8 mouse cellular contexts compared by ENCODE assay signal in the genomic region with DNA sequence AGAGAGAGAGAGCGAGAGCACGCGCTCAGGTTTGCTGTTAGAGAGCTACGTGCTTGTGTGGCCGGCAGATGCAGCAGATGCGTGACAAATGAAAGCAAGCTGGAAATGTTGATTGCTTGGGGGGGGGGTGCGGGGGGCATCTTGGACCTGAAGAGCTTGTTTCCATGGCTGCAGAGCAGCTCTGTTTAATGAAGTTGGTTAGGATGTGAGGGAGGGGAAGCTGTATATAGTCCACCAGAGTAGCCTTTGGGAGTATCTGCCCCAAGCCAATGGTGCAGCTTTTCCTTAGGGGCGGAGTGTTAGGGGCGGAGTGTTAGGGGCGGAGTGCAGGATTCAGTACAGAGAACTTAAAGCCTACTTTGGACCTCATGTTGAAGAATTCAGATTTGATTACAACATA. TPM values are rescaled to one million over a fixed set of nuclear protein-coding genes. Genes with fewer than 3 reads are reported as not detected.
DNase-seq lines count a peak whose midpoint lies in the region; ATAC-seq lines count a peak whose summit lies in the region.

No protein-coding gene starts in this region.

- no peak overlapping the region for H3K4me3 ChIP-seq in kidney, embryonic 15.5 days (replicated peaks)
- peak overlapping the region; percentile 14; the same call in 1 of the 2 replicates for H3K4me3 ChIP-seq in embryonic facial prominence, embryonic 14.5 days (ENCODE audit: low read depth, low read length)
- peak overlapping the region; percentile 7; the same call in 1 of the 2 replicates for H3K4me3 ChIP-seq in limb, embryonic 13.5 days
- H3K4me3 ChIP-seq in neural tube, embryonic 13.5 days: no peak overlapping the region

- H3K27ac ChIP-seq in kidney, embryonic 15.5 days: no peak overlapping the region
- peak overlapping the region; percentile 79 for H3K27ac ChIP-seq in embryonic facial prominence, embryonic 14.5 days (replicated peaks; ENCODE audit: low read depth, low read length)
- H3K27ac ChIP-seq in limb, embryonic 13.5 days: no peak overlapping the region
- no peak overlapping the region for H3K27ac ChIP-seq in neural tube, embryonic 13.5 days (replicated peaks)

- WGBS in kidney, embryonic 15.5 days: 28% methylated on average over 10 of the region's 10 CpGs
- 9% methylated on average over 10 of the region's 10 CpGs for WGBS in embryonic facial prominence, embryonic 14.5 days
- WGBS in limb, embryonic 13.5 days: 17% methylated on average over 10 of the region's 10 CpGs
- 23% methylated on average over 10 of the region's 10 CpGs for WGBS in neural tube, embryonic 13.5 days

- peak overlapping the region; percentile 50 for H3K4me2 ChIP-seq in kidney, embryonic 15.5 days
- H3K4me2 ChIP-seq in embryonic facial prominence, embryonic 14.5 days (ENCODE audit: low read depth, low read length): peak overlapping the region; percentile 44
- H3K4me2 ChIP-seq in limb, embryonic 13.5 days (replicated peaks): peak overlapping the region; percentile 52
- peak overlapping the region; percentile 40 for H3K4me2 ChIP-seq in neural tube, embryonic 13.5 days

- H3K4me1 ChIP-seq in kidney, embryonic 15.5 days: peaks cover 32% of the 10 kb centered on the region
- H3K4me1 ChIP-seq in embryonic facial prominence, embryonic 14.5 days (ENCODE audit: control insufficient read depth, insufficient read depth, low read length): peaks cover 25% of the 10 kb centered on the region
- H3K4me1 ChIP-seq in limb, embryonic 13.5 days: peaks cover 21% of the 10 kb centered on the region
- H3K4me1 ChIP-seq in neural tube, embryonic 13.5 days (replicated peaks): peaks cover 31% of the 10 kb centered on the region

- H3K9me3 ChIP-seq in kidney, embryonic 15.5 days (replicated peaks): no peaks in the 10 kb centered on the region
- H3K9me3 ChIP-seq in embryonic facial prominence, embryonic 14.5 days (ENCODE audit: control insufficient read depth, low read length): no peaks in the 10 kb centered on the region
- no peaks in the 10 kb centered on the region for H3K9me3 ChIP-seq in limb, embryonic 13.5 days
- no peaks in the 10 kb centered on the region for H3K9me3 ChIP-seq in neural tube, embryonic 13.5 days

- DNase-seq in kidney, adult 9 months: no peak
- DNase-seq in embryonic facial prominence, embryonic 14.5 days (ENCODE audit: low spot score): peak; percentile 80
- DNase-seq in left cerebral cortex, postnatal 25 days (ENCODE audit: low spot score in 2 of 2): no peak
- no peak for DNase-seq in spleen, adult 18-20 months
- no peak for DNase-seq in thymus, postnatal 10 days (ENCODE audit: low spot score in 2 of 2)

- no peaks in the 10 kb centered on the region for H3K27me3 ChIP-seq in kidney, embryonic 15.5 days
- H3K27me3 ChIP-seq in embryonic facial prominence, embryonic 14.5 days (replicated peaks; ENCODE audit: control insufficient read depth, insufficient read depth, low read length): no peaks in the 10 kb centered on the region
- no peaks in the 10 kb centered on the region for H3K27me3 ChIP-seq in limb, embryonic 13.5 days
- no peaks in the 10 kb centered on the region for H3K27me3 ChIP-seq in neural tube, embryonic 13.5 days

- no peaks in the 10 kb centered on the region for H3K36me3 ChIP-seq in kidney, embryonic 15.5 days
- H3K36me3 ChIP-seq in embryonic facial prominence, embryonic 14.5 days (ENCODE audit: control insufficient read depth, insufficient read depth, low read length): no peaks in the 10 kb centered on the region
- H3K36me3 ChIP-seq in limb, embryonic 13.5 days: no peaks in the 10 kb centered on the region
- H3K36me3 ChIP-seq in neural tube, embryonic 13.5 days: no peaks in the 10 kb centered on the region

- no peak overlapping the region for H3K9ac ChIP-seq in kidney, embryonic 15.5 days
- no peak overlapping the region for H3K9ac ChIP-seq in embryonic facial prominence, embryonic 14.5 days (ENCODE audit: low read depth, low read length)
- no peak overlapping the region for H3K9ac ChIP-seq in limb, embryonic 13.5 days
- H3K9ac ChIP-seq in neural tube, embryonic 13.5 days: no peak overlapping the region

- peak; percentile 56; the same call in 1 of the 2 replicates for ATAC-seq in kidney, embryonic 15.5 days (replicated peaks; ENCODE audit: low FRiP score)
- peak; percentile 83 for ATAC-seq in embryonic facial prominence, embryonic 14.5 days (ENCODE audit: low read depth)
- peak; percentile 45; the same call in 1 of the 2 replicates for ATAC-seq in limb, embryonic 13.5 days (ENCODE audit: low FRiP score, low read depth)
- ATAC-seq in neural tube, embryonic 13.5 days (ENCODE audit: low read depth): peak; percentile 56

- intact Hi-C loops in left cerebral cortex, postnatal 25 days (cut with DNase I): no loop called here

RNA-seq across cellular contexts. Expression of a gene that starts 22.4 kb away (rescaled TPM):
- polyA plus RNA-seq in kidney, embryonic 15.5 days (2015; fragmentation: Nextera tagmentation; extraction: Ambion mirVana): 5.2 and 7.1 TPM in 2 replicates
- 2.1 and 2.5 TPM in 2 replicates for polyA plus RNA-seq in embryonic facial prominence, embryonic 14.5 days (2014; fragmentation: Nextera tagmentation; extraction: Ambion mirVana)
- polyA plus RNA-seq in limb, embryonic 13.5 days (2015; fragmentation: Nextera tagmentation; extraction: Ambion mirVana): 8.6 and 8.8 TPM in 2 replicates
- 1.0 and 1.9 TPM in 2 replicates for polyA plus RNA-seq in neural tube, embryonic 13.5 days (2015; fragmentation: Nextera tagmentation; extraction: Ambion mirVana)
- 1 to 10 TPM; 4.9 to 8.1 TPM for total RNA-seq in left cerebral cortex, postnatal 25 days (2021)

RNA-seq across cellular contexts. Expression of a gene that starts 26.9 kb away (rescaled TPM):
- 16.2 and 16.3 TPM in 2 replicates for polyA plus RNA-seq in kidney, embryonic 15.5 days (2015; fragmentation: Nextera tagmentation; extraction: Ambion mirVana)
- polyA plus RNA-seq in embryonic facial prominence, embryonic 14.5 days (2014; fragmentation: Nextera tagmentation; extraction: Ambion mirVana): 11.5 and 14.6 TPM in 2 replicates
- polyA plus RNA-seq in limb, embryonic 13.5 days (2015; fragmentation: Nextera tagmentation; extraction: Ambion mirVana): 10.5 and 13.0 TPM in 2 replicates
- 11.3 and 13.3 TPM in 2 replicates for polyA plus RNA-seq in neural tube, embryonic 13.5 days (2015; fragmentation: Nextera tagmentation; extraction: Ambion mirVana)
- 10 to 100 TPM; 14.6 to 16.7 TPM for total RNA-seq in left cerebral cortex, postnatal 25 days (2021)

RNA-seq across cellular contexts. Expression of a gene that starts 34.5 kb away (rescaled TPM):
- polyA plus RNA-seq in kidney, embryonic 15.5 days (2015; fragmentation: Nextera tagmentation; extraction: Ambion mirVana): 0.13 TPM in 1 of 2 replicates, not detected in the other
- polyA plus RNA-seq in embryonic facial prominence, embryonic 14.5 days (2014; fragmentation: Nextera tagmentation; extraction: Ambion mirVana): 0.10 TPM in 1 of 2 replicates, not detected in the other
- 0.22 TPM in 1 of 2 replicates, not detected in the other for polyA plus RNA-seq in limb, embryonic 13.5 days (2015; fragmentation: Nextera tagmentation; extraction: Ambion mirVana)
- polyA plus RNA-seq in neural tube, embryonic 13.5 days (2015; fragmentation: Nextera tagmentation; extraction: Ambion mirVana): not detected in 2 replicates
- 1 to 10 TPM; 1.3 to 2.4 TPM for total RNA-seq in left cerebral cortex, postnatal 25 days (2021)

RNA-seq across cellular contexts. Expression of a gene that starts 35.2 kb away (rescaled TPM):
- polyA plus RNA-seq in kidney, embryonic 15.5 days (2015; fragmentation: Nextera tagmentation; extraction: Ambion mirVana): not detected in 2 replicates
- polyA plus RNA-seq in embryonic facial prominence, embryonic 14.5 days (2014; fragmentation: Nextera tagmentation; extraction: Ambion mirVana): not detected in 2 replicates
- not detected in 2 replicates for polyA plus RNA-seq in limb, embryonic 13.5 days (2015; fragmentation: Nextera tagmentation; extraction: Ambion mirVana)
- polyA plus RNA-seq in neural tube, embryonic 13.5 days (2015; fragmentation: Nextera tagmentation; extraction: Ambion mirVana): not detected in 2 replicates
- total RNA-seq in left cerebral cortex, postnatal 25 days (2021): not detected

RNA-seq across cellular contexts. Expression of a gene that starts 46.1 kb away (rescaled TPM):
- polyA plus RNA-seq in kidney, embryonic 15.5 days (2015; fragmentation: Nextera tagmentation; extraction: Ambion mirVana): 119 and 126 TPM in 2 replicates
- polyA plus RNA-seq in embryonic facial prominence, embryonic 14.5 days (2014; fragmentation: Nextera tagmentation; extraction: Ambion mirVana): 105 and 119 TPM in 2 replicates
- 138 TPM in 2 replicates for polyA plus RNA-seq in limb, embryonic 13.5 days (2015; fragmentation: Nextera tagmentation; extraction: Ambion mirVana)
- 104 and 122 TPM in 2 replicates for polyA plus RNA-seq in neural tube, embryonic 13.5 days (2015; fragmentation: Nextera tagmentation; extraction: Ambion mirVana)
- total RNA-seq in left cerebral cortex, postnatal 25 days (2021): 10 to 100 TPM; 55.7 to 62.4 TPM

Comparison
In these comparisons a context has a peak if more than half of its experiments do, and no peak if none do; other contexts are left out.
1. H3K4me3 ChIP-seq: peak in embryonic facial prominence, embryonic 14.5 days (single experiment) and limb, embryonic 13.5 days (single experiment); none in kidney, embryonic 15.5 days (single experiment) and neural tube, embryonic 13.5 days (single experiment).
2. Peak in every context shown above with its lines, with median percentiles within 50 percentile points of each other: ATAC-seq and H3K4me2 ChIP-seq.